Mouse (Mus musculus) heart, adult 2 months (tissue): ENCODE measurements around the gene Ccr7.

Experiments
- CTCF ChIP-seq: fragments of 200-600 bp; IDR thresholded peaks from 2 replicates; pipeline ENCODE4 v1.8.1; 2022; ENCODE audit warnings: antibody characterized with exemption, mild to moderate bottlenecking, moderate library complexity
- EP300 ChIP-seq: fragments of 200-500 bp; IDR thresholded peaks from 2 replicates; pipeline ENCODE4 v1.6.1; 2011; ENCODE audit warnings: low read depth, low read length, control low read depth; ENCODE audit not compliant: insufficient read depth
- POLR2A ChIP-seq: fragments of 200-500 bp; IDR thresholded peaks from 2 replicates; pipeline ENCODE4 v1.6.1; 2011; ENCODE audit warnings: mild to moderate bottlenecking, low read depth, low read length, control low read depth; ENCODE audit not compliant: insufficient read depth

DNA sequence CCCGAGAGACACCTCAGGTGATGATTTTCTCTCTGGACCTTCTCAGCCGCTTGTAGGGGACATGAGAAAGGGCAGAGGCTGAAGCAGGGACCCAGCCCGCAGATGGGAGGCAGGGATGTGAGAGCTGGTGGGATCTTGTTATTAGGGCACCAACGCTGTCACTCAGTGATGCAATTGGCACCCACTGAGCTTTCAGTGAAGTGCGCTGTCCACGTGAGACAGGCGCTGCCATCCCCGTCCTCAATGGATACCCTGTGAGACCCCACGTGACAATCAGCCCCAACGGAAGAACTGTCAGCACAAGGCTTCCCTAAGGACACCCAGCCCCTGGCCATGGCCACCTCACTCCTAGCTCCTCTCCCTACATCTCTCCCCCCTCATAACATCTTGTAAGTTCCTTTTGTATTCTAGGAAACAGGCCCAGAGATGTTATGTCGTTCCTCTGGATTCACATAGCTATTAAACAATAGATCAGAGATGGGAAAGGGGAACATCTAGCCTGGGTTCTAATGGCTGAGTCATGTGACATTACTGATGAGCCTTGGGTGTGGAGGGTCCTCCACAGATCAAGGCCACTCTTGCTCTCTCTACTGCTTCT is 3.4 kb downstream of the Ccr7 start:
- TF ChIP-seq CTCF (no peak), POLR2A (no peak), EP300 (no peak)
